Mouse (Mus musculus) neural tube, embryonic 11.5 days (tissue): ENCODE measurements around the gene Ppfia1. TPM values are rescaled to one million over a fixed set of nuclear protein-coding genes. Genes with fewer than 3 reads are reported as not detected.

Experiments used
- ATAC-seq: fragments of 200-750 bp; cut with Nextera tagmentation; 2 replicates; pipeline ENCODE4 v1.8.0; 2017; ENCODE audit warnings: moderate number of reproducible peaks, mild to moderate bottlenecking, moderate TSS enrichment, moderate library complexity; ENCODE audit not compliant: insufficient read depth, low FRiP score, low TSS enrichment
- DNase-seq: peaks from one replicate; pipeline ENCODE4 v3.0.0-alpha.2; 2015; ENCODE audit warnings: low spot score
- H3K27ac ChIP-seq: fragments of 300-500 bp; sonication (generic); 2 replicates; pipeline ENCODE4 v1.5.1; 2014; ENCODE audit warnings: low read depth, mild to moderate bottlenecking, low read length
- H3K27me3 ChIP-seq: fragments of 300-500 bp; sonication (generic); 2 replicates; pipeline ENCODE4 v1.6.1; 2014; ENCODE audit warnings: mild to moderate bottlenecking, low read length, mixed read lengths; ENCODE audit not compliant: control insufficient read depth, insufficient read depth
- H3K36me3 ChIP-seq: fragments of 300-500 bp; sonication (generic); 2 replicates; pipeline ENCODE4 v1.6.1; 2014; ENCODE audit warnings: mild to moderate bottlenecking, low read length, moderate library complexity, mixed read lengths; ENCODE audit not compliant: control insufficient read depth, insufficient read depth
- H3K4me1 ChIP-seq: fragments of 300-500 bp; sonication (generic); 2 replicates; pipeline ENCODE4 v1.6.1; 2014; ENCODE audit warnings: low read length, mixed read lengths; ENCODE audit not compliant: control insufficient read depth, insufficient read depth
- H3K4me2 ChIP-seq: fragments of 300-500 bp; sonication (generic); 2 replicates; pipeline ENCODE4 v1.6.1; 2014; ENCODE audit warnings: low read depth, mild to moderate bottlenecking, moderate library complexity
- H3K4me3 ChIP-seq: fragments of 300-500 bp; sonication (generic); 2 replicates; pipeline ENCODE4 v1.5.1; 2014; ENCODE audit warnings: low read depth, low read length
- H3K9ac ChIP-seq: fragments of 300-500 bp; sonication (generic); 2 replicates; pipeline ENCODE4 v1.6.1; 2014; ENCODE audit warnings: mild to moderate bottlenecking, low read length
- H3K9me3 ChIP-seq: fragments of 300-500 bp; sonication (generic); 2 replicates; pipeline ENCODE4 v1.6.1; 2016; ENCODE audit warnings: low read length; ENCODE audit not compliant: control insufficient read depth
- WGBS: fragments of 180-500 bp; shearing (Covaris S2); extraction: QIAGEN DNeasy Blood & Tissue Kit; methylation state at CpG from one replicate; pipeline ENCODE4 v1.1.7; 2014; 5-methylcytosine and 5-hydroxymethylcytosine counted together
- polyA plus RNA-seq: library from polyadenylated mRNA; unstranded; fragments of >200 nt; fragmentation: Nextera tagmentation; extraction: Ambion mirVana; gene quantifications from 2 replicates; pipeline ENCODE4 v1.2.1, GENCODE M21; 2014

Ppfia1 gene
- polyA plus RNA-seq, 1 experiment from 2014 or later, result 45.0 TPM

GRCm38 (mm10) chr7:144577876-144578275, 24.3 kb upstream of the Ppfia1 start:
- Histone ChIP-seq H3K36me3 (peaks cover 4% of the 10 kb centered on the region), H3K9ac (no peak overlapping the region), H3K4me1 (peaks cover 8% of the 10 kb centered on the region; the same call in 1 of the 2 replicates), H3K9me3 (no peaks in the 10 kb centered on the region), H3K27ac (no peak overlapping the region), H3K4me2 (no peak overlapping the region), H3K27me3 (no peaks in the 10 kb centered on the region), H3K4me3 (no peak overlapping the region)
- ATAC-seq (no peak), DNase-seq (no peak)
- 93% methylated on average over 5 of the region's 5 CpGs for WGBS

- ATAC-seq (no peak), DNase-seq (no peak)
Observed at GRCm38 (mm10) chr7:144572234-144572633, 18.7 kb upstream of the Ppfia1 start.

GRCm38 (mm10) chr7:144571598-144571997, 18.1 kb upstream of the Ppfia1 start:
- Histone ChIP-seq H3K4me2 (no peak overlapping the region), H3K9ac (no peak overlapping the region), H3K4me3 (no peak overlapping the region), H3K4me1 (no peaks in the 10 kb centered on the region), H3K36me3 (no peaks in the 10 kb centered on the region), H3K27me3 (no peaks in the 10 kb centered on the region), H3K9me3 (no peaks in the 10 kb centered on the region), H3K27ac (no peak overlapping the region)
- ATAC-seq (no peak), DNase-seq (no peak)

More at GRCm38 (mm10) chr7:144572234-144572633, 18.7 kb upstream of the Ppfia1 start:
- Histone ChIP-seq H3K36me3 (no peaks in the 10 kb centered on the region), H3K27me3 (no peaks in the 10 kb centered on the region), H3K4me2 (no peak overlapping the region), H3K27ac (no peak overlapping the region), H3K4me1 (no peaks in the 10 kb centered on the region), H3K9ac (no peak overlapping the region), H3K9me3 (no peaks in the 10 kb centered on the region), H3K4me3 (no peak overlapping the region)
- 82% methylated on average over 5 of the region's 5 CpGs for WGBS

GRCm38 (mm10) chr7:144569428-144569827, 15.9 kb upstream of the Ppfia1 start:
- 86% methylated on average over 7 of the region's 7 CpGs for WGBS
- no peak for ATAC-seq
- no peak overlapping the region for H3K4me2 ChIP-seq

GRCm38 (mm10) chr7:144568091-144568490, 14.6 kb upstream of the Ppfia1 start:
- Histone ChIP-seq H3K9me3 (no peaks in the 10 kb centered on the region), H3K4me2 (no peak overlapping the region), H3K4me3 (no peak overlapping the region), H3K4me1 (no peaks in the 10 kb centered on the region), H3K9ac (no peak overlapping the region), H3K27me3 (no peaks in the 10 kb centered on the region), H3K27ac (no peak overlapping the region), H3K36me3 (no peaks in the 10 kb centered on the region)
- ATAC-seq (no peak), DNase-seq (no peak)

More at GRCm38 (mm10) chr7:144569428-144569827, 15.9 kb upstream of the Ppfia1 start:
- no peaks in the 10 kb centered on the region for H3K9me3 ChIP-seq
- no peak for DNase-seq
- H3K4me3 ChIP-seq, result no peak overlapping the region
- no peak overlapping the region for H3K27ac ChIP-seq
- no peaks in the 10 kb centered on the region for H3K27me3 ChIP-seq
- no peak overlapping the region for H3K9ac ChIP-seq
- H3K36me3 ChIP-seq, result no peaks in the 10 kb centered on the region
- no peaks in the 10 kb centered on the region for H3K4me1 ChIP-seq

- no peak for DNase-seq
- H3K4me2 ChIP-seq, result no peak overlapping the region
- 60% methylated on average over 3 of the region's 3 CpGs for WGBS
- H3K27ac ChIP-seq, result no peak overlapping the region
- H3K36me3 ChIP-seq, result no peaks in the 10 kb centered on the region
- ATAC-seq, result no peak
- H3K9me3 ChIP-seq, result no peaks in the 10 kb centered on the region
- H3K9ac ChIP-seq, result no peak overlapping the region
- H3K4me1 ChIP-seq, result no peaks in the 10 kb centered on the region
- no peaks in the 10 kb centered on the region for H3K27me3 ChIP-seq
- H3K4me3 ChIP-seq, result no peak overlapping the region
Observed at GRCm38 (mm10) chr7:144566921-144567682, 13.6 kb upstream of the Ppfia1 start.

GRCm38 (mm10) chr7:144563456-144564155, 10.1 kb upstream of the Ppfia1 start:
- no peak overlapping the region for H3K4me3 ChIP-seq
- H3K27ac ChIP-seq, result no peak overlapping the region
- no peaks in the 10 kb centered on the region for H3K4me1 ChIP-seq
- H3K36me3 ChIP-seq, result no peaks in the 10 kb centered on the region
- H3K9ac ChIP-seq, result no peak overlapping the region
- H3K4me2 ChIP-seq, result no peak overlapping the region
- no peak for ATAC-seq
- 82% methylated on average over 9 of the region's 9 CpGs for WGBS
- DNase-seq, result no peak
- no peaks in the 10 kb centered on the region for H3K9me3 ChIP-seq
- no peaks in the 10 kb centered on the region for H3K27me3 ChIP-seq

- ATAC-seq (no peak), DNase-seq (no peak)
Observed at GRCm38 (mm10) chr7:144562016-144562415, 8.5 kb upstream of the Ppfia1 start.

GRCm38 (mm10) chr7:144560594-144560993, 7.1 kb upstream of the Ppfia1 start:
- H3K4me2 ChIP-seq, result no peak overlapping the region
- H3K4me1 ChIP-seq, result no peaks in the 10 kb centered on the region
- DNase-seq (no peak), ATAC-seq (no peak)
- no peak overlapping the region for H3K4me3 ChIP-seq
- H3K9ac ChIP-seq, result no peak overlapping the region
- 83% methylated on average over 4 of the region's 4 CpGs for WGBS
- no peaks in the 10 kb centered on the region for H3K27me3 ChIP-seq
- H3K36me3 ChIP-seq, result no peaks in the 10 kb centered on the region
- no peaks in the 10 kb centered on the region for H3K9me3 ChIP-seq
- no peak overlapping the region for H3K27ac ChIP-seq

More at GRCm38 (mm10) chr7:144562016-144562415, 8.5 kb upstream of the Ppfia1 start:
- Histone ChIP-seq H3K36me3 (no peaks in the 10 kb centered on the region), H3K4me1 (no peaks in the 10 kb centered on the region), H3K4me2 (no peak overlapping the region), H3K9ac (no peak overlapping the region), H3K27ac (no peak overlapping the region), H3K9me3 (no peaks in the 10 kb centered on the region), H3K27me3 (no peaks in the 10 kb centered on the region), H3K4me3 (no peak overlapping the region)
- 3% methylated on average over 3 of the region's 3 CpGs for WGBS
